Mouse (Mus musculus) lung, postnatal 0 days (tissue): ENCODE data around the gene Rplp2. TPM values are rescaled to one million over a fixed set of nuclear protein-coding genes. Genes with fewer than 3 reads are reported as not detected.
"Not testable (repeated sequence)": the region's sequence is repeated elsewhere in the genome, so short reads cannot be mapped to it uniquely, and the experiment has no call there.

ENCODE experiments used
- ATAC-seq: fragments of 200-750 bp; cut with Nextera tagmentation; 2 replicates; pipeline ENCODE4 v1.8.0; 2017; ENCODE audit warnings: moderate library complexity
- DNase-seq: peaks from one replicate; pipeline ENCODE4 v3.0.0-alpha.2; 2016; ENCODE audit warnings: low spot score
- H3K27ac ChIP-seq: fragments of 300-500 bp; sonication (generic); 2 replicates; pipeline ENCODE4 v1.5.1; 2014; ENCODE audit warnings: antibody characterized with exemption, mild to moderate bottlenecking, low read length, mixed read lengths
- H3K27me3 ChIP-seq: fragments of 300-500 bp; sonication (generic); replicated peaks from 2 replicates; pipeline ENCODE4 v1.6.1; 2014; ENCODE audit warnings: low read length, mixed read lengths; ENCODE audit not compliant: insufficient read depth
- H3K36me3 ChIP-seq: fragments of 300-500 bp; sonication (generic); 2 replicates; pipeline ENCODE4 v1.6.1; 2014; ENCODE audit warnings: low read length, mixed read lengths; ENCODE audit not compliant: insufficient read depth
- H3K4me1 ChIP-seq: fragments of 300-500 bp; sonication (generic); 2 replicates; pipeline ENCODE4 v1.6.1; 2014; ENCODE audit warnings: antibody characterized with exemption, low read depth, low read length, mixed read lengths; ENCODE audit not compliant: insufficient read depth
- H3K4me2 ChIP-seq: fragments of 300-500 bp; sonication (generic); replicated peaks from 2 replicates; pipeline ENCODE4 v1.6.1; 2014; ENCODE audit warnings: low read depth, mild to moderate bottlenecking, low read length, moderate library complexity, mixed read lengths
- H3K4me3 ChIP-seq: fragments of 300-500 bp; sonication (generic); 2 replicates; pipeline ENCODE4 v1.5.1; 2014; ENCODE audit warnings: low read depth, low read length
- H3K9ac ChIP-seq: fragments of 300-500 bp; sonication (generic); replicated peaks from 2 replicates; pipeline ENCODE4 v1.6.1; 2014; ENCODE audit warnings: low read depth, mild to moderate bottlenecking
- H3K9me3 ChIP-seq: fragments of 300-500 bp; sonication (generic); 2 replicates; pipeline ENCODE4 v1.6.1; 2016; ENCODE audit warnings: low read length, mixed read lengths
- CTCF ChIP-seq: IDR thresholded peaks from 2 replicates; pipeline ENCODE4 v1.5.1; 2016; ENCODE audit warnings: antibody characterized with exemption, mild to moderate bottlenecking
- EP300 ChIP-seq: IDR thresholded peaks from 2 replicates; pipeline ENCODE4 v1.6.1; 2016; ENCODE audit warnings: antibody characterized with exemption, mild to moderate bottlenecking, control low read depth
- WGBS: fragments of 180-500 bp; shearing (Covaris S2); extraction: QIAGEN DNeasy Blood & Tissue Kit; methylation state at CpG from one replicate; pipeline ENCODE4 v1.1.7; 2014; 5-methylcytosine and 5-hydroxymethylcytosine counted together
- polyA plus RNA-seq: library from polyadenylated mRNA; unstranded; fragments of >200 nt; fragmentation: Nextera tagmentation; extraction: Ambion mirVana; gene quantifications from 2 replicates; pipeline ENCODE4 v1.2.1, GENCODE M21; 2015

Rplp2 gene
- polyA plus RNA-seq, result 878 and 910 TPM in 2 replicates

- DNase-seq (peak; percentile 97), ATAC-seq (peak; percentile 94)
- no peaks in the 10 kb centered on the region for H3K27me3 ChIP-seq
- peak within 1 kb of the TSS; percentile 72 for H3K4me3 ChIP-seq
- peak within 1 kb of the TSS; percentile 68 for H3K4me2 ChIP-seq
- peak within 1 kb of the TSS; percentile 76 for H3K9ac ChIP-seq
- peak within 1 kb of the TSS; percentile 79 for H3K27ac ChIP-seq
- peaks cover 8% of the 10 kb centered on the region for H3K4me1 ChIP-seq
- H3K36me3 ChIP-seq, result no peaks in the 10 kb centered on the region
- peak; percentile 20; the same call in 1 of the 2 replicates for TF ChIP-seq CTCF
- peak; percentile 70 for TF ChIP-seq EP300
- no peaks in the 10 kb centered on the region for H3K9me3 ChIP-seq
- under 1% methylated on average over 57 of the region's 63 CpGs for WGBS
Measured at GRCm38 (mm10) chr7:141447110-141447991, at the start of gene Rplp2. Rplp2 (plus strand) TSS chr7:141447370.

- DNase-seq, result peak; percentile 84
- no peak overlapping the region for H3K27ac ChIP-seq
- no peaks in the 10 kb centered on the region for H3K27me3 ChIP-seq
- TF ChIP-seq CTCF, result peak; percentile 95
- TF ChIP-seq EP300, result no peak
- H3K4me2 ChIP-seq, result no peak overlapping the region
- H3K36me3 ChIP-seq, result peaks cover 31% of the 10 kb centered on the region; the same call in 1 of the 2 replicates
- no peaks in the 10 kb centered on the region for H3K9me3 ChIP-seq
- no peak overlapping the region for H3K4me3 ChIP-seq
- no peaks in the 10 kb centered on the region for H3K4me1 ChIP-seq
- WGBS, result 39% methylated on average over 5 of the region's 5 CpGs
- ATAC-seq, result peak; percentile 70
- no peak overlapping the region for H3K9ac ChIP-seq
Measured at GRCm38 (mm10) chr7:141403305-141403704, 43.9 kb upstream of the Rplp2 start.

- DNase-seq (peak; percentile 88), ATAC-seq (peak; percentile 69)
- Histone ChIP-seq H3K4me1 (no peaks in the 10 kb centered on the region), H3K27me3 (no peaks in the 10 kb centered on the region), H3K9me3 (no peaks in the 10 kb centered on the region), H3K4me2 (no peak overlapping the region), H3K9ac (no peak overlapping the region), H3K27ac (no peak overlapping the region), H3K4me3 (no peak overlapping the region), H3K36me3 (peaks cover 15% of the 10 kb centered on the region; the same call in 1 of the 2 replicates)
- peak; percentile 29; the same call in 1 of the 2 replicates for TF ChIP-seq EP300
- TF ChIP-seq CTCF, result no peak
- WGBS, result 55% methylated on average over 4 of the region's 4 CpGs
Measured at GRCm38 (mm10) chr7:141405466-141405865, 41.7 kb upstream of the Rplp2 start.

GRCm38 (mm10) chr7:141407670-141408069, 39.5 kb upstream of the Rplp2 start:
- H3K9ac ChIP-seq, H3K27ac ChIP-seq, H3K4me2 ChIP-seq, DNase-seq, H3K27me3 ChIP-seq, H3K36me3 ChIP-seq, H3K9me3 ChIP-seq, H3K4me1 ChIP-seq, H3K4me3 ChIP-seq, ATAC-seq: not testable (repeated sequence)
- WGBS, result 97% methylated on average over 7 of the region's 7 CpGs

- H3K4me1 ChIP-seq, result no peaks in the 10 kb centered on the region; the same call in 1 of the 2 replicates
- H3K27ac ChIP-seq, result no peak overlapping the region
- DNase-seq (peak; percentile 90), ATAC-seq (peak; percentile 74)
- TF ChIP-seq EP300, result no peak
- TF ChIP-seq CTCF, result peak; percentile 97
- H3K9me3 ChIP-seq, result no peaks in the 10 kb centered on the region
- no peaks in the 10 kb centered on the region for H3K27me3 ChIP-seq
- WGBS, result 11% methylated on average over 11 of the region's 11 CpGs
- no peak overlapping the region for H3K9ac ChIP-seq
- H3K4me3 ChIP-seq, result no peak overlapping the region
- no peak overlapping the region for H3K4me2 ChIP-seq
- no peaks in the 10 kb centered on the region for H3K36me3 ChIP-seq
Measured at GRCm38 (mm10) chr7:141408833-141409232, 38.3 kb upstream of the Rplp2 start.

GRCm38 (mm10) chr7:141410631-141411030, 36.5 kb upstream of the Rplp2 start:
- H3K4me2 ChIP-seq, result no peak overlapping the region
- H3K27ac ChIP-seq, result no peak overlapping the region
- no peaks in the 10 kb centered on the region for H3K27me3 ChIP-seq
- DNase-seq (no peak), ATAC-seq (no peak)
- H3K9ac ChIP-seq, result no peak overlapping the region
- no peaks in the 10 kb centered on the region for H3K9me3 ChIP-seq
- no peaks in the 10 kb centered on the region for H3K36me3 ChIP-seq
- no peak overlapping the region for H3K4me3 ChIP-seq
- TF ChIP-seq EP300 (no peak), CTCF (no peak)
- no peaks in the 10 kb centered on the region; the same call in 1 of the 2 replicates for H3K4me1 ChIP-seq
- 87% methylated on average over 8 of the region's 8 CpGs for WGBS
